Mouse (Mus musculus) kidney, postnatal 0 days (tissue): ENCODE data around the gene Rapgefl1. TPM values are rescaled to one million over a fixed set of nuclear protein-coding genes. Genes with fewer than 3 reads are reported as not detected.

Experiments
- ATAC-seq: fragments of 200-750 bp; cut with Nextera tagmentation; replicated peaks from 2 replicates; pipeline ENCODE4 v1.8.0; 2017; ENCODE audit warnings: low read depth, moderate number of reproducible peaks, moderate TSS enrichment, moderate library complexity; ENCODE audit not compliant: low FRiP score
- DNase-seq: peaks from one replicate; pipeline ENCODE4 v3.0.0-alpha.2; 2016; ENCODE audit warnings: low spot score
- H3K27ac ChIP-seq: fragments of 300-500 bp; sonication (generic); 2 replicates; pipeline ENCODE4 v1.5.1; 2014; ENCODE audit warnings: mild to moderate bottlenecking
- H3K27me3 ChIP-seq: fragments of 300-500 bp; sonication (generic); 2 replicates; pipeline ENCODE4 v1.6.1; 2014; ENCODE audit warnings: low read length, mixed read lengths; ENCODE audit not compliant: insufficient read depth
- H3K36me3 ChIP-seq: fragments of 300-500 bp; sonication (generic); 2 replicates; pipeline ENCODE4 v1.6.1; 2014; ENCODE audit warnings: low read length, mixed read lengths; ENCODE audit not compliant: insufficient read depth
- H3K4me1 ChIP-seq: fragments of 300-500 bp; sonication (generic); replicated peaks from 2 replicates; pipeline ENCODE4 v1.6.1; 2014; ENCODE audit warnings: antibody characterized with exemption, low read length, mixed read lengths; ENCODE audit not compliant: insufficient read depth
- H3K4me2 ChIP-seq: fragments of 300-500 bp; sonication (generic); 2 replicates; pipeline ENCODE4 v1.6.1; 2014; ENCODE audit warnings: mild to moderate bottlenecking, low read length, moderate library complexity, mixed read lengths
- H3K4me3 ChIP-seq: fragments of 300-500 bp; sonication (generic); replicated peaks from 2 replicates; pipeline ENCODE4 v1.5.1; 2014; ENCODE audit warnings: low read depth, low read length
- H3K9ac ChIP-seq: fragments of 300-500 bp; sonication (generic); 2 replicates; pipeline ENCODE4 v1.6.1; 2014; ENCODE audit warnings: low read depth, low read length
- H3K9me3 ChIP-seq: fragments of 300-500 bp; sonication (generic); replicated peaks from 2 replicates; pipeline ENCODE4 v1.6.1; 2016; ENCODE audit warnings: low read length, inconsistent platforms, mixed read lengths
- CTCF ChIP-seq: IDR thresholded peaks from 2 replicates; pipeline ENCODE4 v1.5.1; 2016; ENCODE audit warnings: antibody characterized with exemption, low read depth, mild to moderate bottlenecking, moderate library complexity
- WGBS: fragments of 180-500 bp; shearing (Covaris S2); extraction: QIAGEN DNeasy Blood & Tissue Kit; methylation state at CpG from one replicate; pipeline ENCODE4 v1.1.7; 2014; 5-methylcytosine and 5-hydroxymethylcytosine counted together
- polyA plus RNA-seq: library from polyadenylated mRNA; unstranded; fragments of >200 nt; fragmentation: Nextera tagmentation; extraction: Ambion mirVana; gene quantifications from 2 replicates; pipeline ENCODE4 v1.2.1, GENCODE M21; 2015

The Rapgefl1 gene
- polyA plus RNA-seq, 1 experiment from 2014 or later: 1.0 TPM

GRCm38 (mm10) chr11:98789824-98790223 lies 46.8 kb upstream of the Rapgefl1 start:
- Histone ChIP-seq H3K27me3 (no peaks in the 10 kb centered on the region), H3K9ac (peak overlapping the region; percentile 60; the same call in 1 of the 2 replicates), H3K4me1 (peaks cover 35% of the 10 kb centered on the region), H3K9me3 (no peaks in the 10 kb centered on the region), H3K36me3 (no peaks in the 10 kb centered on the region), H3K27ac (peak overlapping the region; percentile 77), H3K4me2 (peak overlapping the region; percentile 91), H3K4me3 (peak overlapping the region; percentile 44)
- TF ChIP-seq CTCF: no peak
- no peak for DNase-seq
- WGBS: 37% methylated on average over 5 of the region's 5 CpGs
- no peak for ATAC-seq

DNA sequence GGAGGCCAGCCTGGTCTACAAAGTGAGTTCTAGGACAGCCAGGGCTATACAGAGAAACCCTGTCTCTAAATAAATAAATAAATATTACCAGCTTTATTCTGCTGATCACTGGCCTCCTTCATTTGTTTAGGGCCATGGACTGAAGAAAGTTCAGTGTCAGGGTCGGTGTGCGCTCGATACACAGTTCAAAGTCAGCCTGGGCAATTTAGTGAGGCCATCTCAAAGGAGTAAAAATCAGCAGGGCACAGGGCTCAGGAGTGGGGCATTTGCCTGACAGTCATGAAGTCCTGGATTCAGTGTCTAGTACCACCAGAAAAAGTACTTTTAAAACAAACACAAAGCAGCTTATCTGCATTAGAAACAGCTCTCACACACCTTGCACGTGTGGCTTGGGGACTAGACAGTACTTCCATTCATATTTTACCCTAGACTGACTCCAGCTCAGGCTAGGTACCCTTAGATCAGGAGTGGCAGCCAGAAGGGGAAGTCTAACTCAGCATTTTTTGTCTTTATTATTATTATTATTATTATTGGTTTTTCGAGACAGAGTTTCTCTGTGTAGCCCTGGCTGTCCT lies 45.9 kb upstream of the Rapgefl1 start:
- Histone ChIP-seq H3K4me1 (peaks cover 26% of the 10 kb centered on the region), H3K4me3 (no peak overlapping the region), H3K9ac (no peak overlapping the region), H3K27ac (no peak overlapping the region), H3K27me3 (no peaks in the 10 kb centered on the region), H3K36me3 (no peaks in the 10 kb centered on the region), H3K4me2 (no peak overlapping the region), H3K9me3 (no peaks in the 10 kb centered on the region)
- WGBS: 85% methylated on average over 5 of the region's 5 CpGs
- DNase-seq (no peak), ATAC-seq (no peak)
- TF ChIP-seq CTCF: no peak

DNA sequence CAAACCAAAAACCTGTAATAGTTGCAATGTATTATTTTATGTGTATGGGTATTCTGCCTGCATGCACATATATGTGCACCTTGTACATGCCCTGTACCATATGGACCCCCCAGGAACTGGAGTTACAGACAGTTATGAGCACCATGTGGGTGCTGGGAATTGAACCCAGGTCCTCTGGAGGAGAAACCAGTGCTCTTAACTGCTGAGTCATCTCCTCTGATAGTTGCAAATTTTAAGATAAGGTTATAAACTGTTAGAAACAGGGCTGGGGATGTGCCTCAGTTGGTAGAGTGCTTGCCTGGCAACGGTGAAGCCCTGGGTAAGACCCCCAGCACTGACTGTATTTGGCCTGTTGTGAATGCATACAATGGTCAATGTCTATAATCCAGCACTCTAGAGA lies 45.1 kb upstream of the Rapgefl1 start:
- ATAC-seq (no peak), DNase-seq (no peak)
- 81% methylated on average over 1 of the region's 1 CpGs for WGBS

DNA sequence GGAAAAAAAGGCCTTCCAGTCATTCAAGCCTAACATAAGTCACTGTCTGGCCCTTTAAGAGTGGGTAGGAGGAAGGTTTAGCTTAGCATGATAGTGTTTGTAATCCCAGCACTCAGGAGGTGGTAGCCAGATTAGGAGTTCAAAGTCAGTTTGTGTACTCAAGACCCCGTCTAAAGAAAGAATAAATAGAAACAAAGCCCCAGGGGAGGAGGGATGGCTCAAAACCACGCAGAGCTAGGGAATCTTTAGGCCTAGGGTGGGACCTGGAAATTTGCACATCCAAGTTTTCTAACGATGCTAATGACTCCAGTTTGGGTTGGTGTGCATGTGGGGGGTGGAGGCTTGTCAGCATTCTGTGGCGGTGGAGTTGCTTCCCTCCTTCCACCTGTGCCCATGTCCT lies 44.5 kb upstream of the Rapgefl1 start:
- Histone ChIP-seq H3K9ac (no peak overlapping the region), H3K4me3 (no peak overlapping the region), H3K27me3 (no peaks in the 10 kb centered on the region), H3K36me3 (no peaks in the 10 kb centered on the region), H3K27ac (peak overlapping the region; percentile 42; the same call in 1 of the 2 replicates), H3K4me2 (no peak overlapping the region), H3K4me1 (peaks cover 18% of the 10 kb centered on the region), H3K9me3 (no peaks in the 10 kb centered on the region)
- 17% methylated on average over 4 of the region's 4 CpGs for WGBS
- TF ChIP-seq CTCF: no peak
- no peak for ATAC-seq
- no peak for DNase-seq

More for the DNA sequence above, 45.1 kb upstream of the Rapgefl1 start:
- no peaks in the 10 kb centered on the region for H3K27me3 ChIP-seq
- H3K9ac ChIP-seq: no peak overlapping the region
- H3K27ac ChIP-seq: no peak overlapping the region
- H3K4me3 ChIP-seq: no peak overlapping the region
- H3K4me1 ChIP-seq: peaks cover 20% of the 10 kb centered on the region
- no peak for TF ChIP-seq CTCF
- H3K9me3 ChIP-seq: no peaks in the 10 kb centered on the region
- no peaks in the 10 kb centered on the region for H3K36me3 ChIP-seq
- no peak overlapping the region for H3K4me2 ChIP-seq

GRCm38 (mm10) chr11:98794469-98795014 lies 42.0 kb upstream of the Rapgefl1 start:
- WGBS: 4% methylated on average over 30 of the region's 30 CpGs
- TF ChIP-seq CTCF: no peak; the same call in 1 of the 2 replicates
- Histone ChIP-seq H3K9me3 (no peaks in the 10 kb centered on the region), H3K27me3 (no peaks in the 10 kb centered on the region), H3K4me3 (peak overlapping the region; percentile 100), H3K27ac (peak overlapping the region; percentile 99), H3K4me1 (peaks cover 23% of the 10 kb centered on the region), H3K36me3 (peaks cover 7% of the 10 kb centered on the region; the same call in 1 of the 2 replicates), H3K9ac (peak overlapping the region; percentile 99), H3K4me2 (peak overlapping the region; percentile 78)
- peak; percentile 90 for DNase-seq
- ATAC-seq: peak; percentile 44

GRCm38 (mm10) chr11:98795015-98795713 lies 41.4 kb upstream of the Rapgefl1 start, which contains the start of gene Msl1:
Gene Msl1, plus strand, starts transcription at chr11:98795516.
- H3K4me3 ChIP-seq: peak within 1 kb of the TSS; percentile 100
- peak; percentile 25; the same call in 1 of the 2 replicates for TF ChIP-seq CTCF
- peaks cover 23% of the 10 kb centered on the region for H3K4me1 ChIP-seq
- H3K4me2 ChIP-seq: peak within 1 kb of the TSS; percentile 78
- H3K36me3 ChIP-seq: peaks cover 13% of the 10 kb centered on the region; the same call in 1 of the 2 replicates
- H3K9ac ChIP-seq: peak within 1 kb of the TSS; percentile 99
- H3K27me3 ChIP-seq: no peaks in the 10 kb centered on the region
- no peaks in the 10 kb centered on the region for H3K9me3 ChIP-seq
- peak within 1 kb of the TSS; percentile 99 for H3K27ac ChIP-seq
- DNase-seq (peak; percentile 94), ATAC-seq (peak; percentile 44)
- WGBS: under 1% methylated on average over 57 of the region's 89 CpGs
